Comparison of ENCODE assay signal across 8 mouse cellular contexts in the genomic region with DNA sequence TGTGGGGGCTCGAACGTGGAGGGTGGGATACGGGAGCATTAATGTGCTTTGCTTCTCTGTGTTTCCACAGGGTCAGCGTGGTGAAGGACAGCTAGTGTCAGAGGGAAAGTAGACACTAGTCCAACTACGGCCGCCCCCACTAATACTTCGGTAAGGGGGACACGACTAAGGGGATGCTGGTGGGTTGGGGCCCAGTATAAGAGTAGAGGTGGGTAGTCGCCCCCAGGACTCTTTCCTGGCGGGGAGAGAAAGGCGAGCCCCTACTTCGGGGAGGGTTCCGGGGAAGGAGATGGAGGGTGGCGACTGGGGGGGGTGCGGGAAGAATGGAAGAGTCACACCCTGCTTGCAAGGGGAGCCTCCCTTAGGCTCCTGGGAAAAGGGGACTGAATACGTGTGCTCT. TPM values are rescaled to one million over a fixed set of nuclear protein-coding genes. Genes with fewer than 3 reads are reported as not detected.
DNase-seq lines count a peak whose midpoint lies in the region; ATAC-seq and TF ChIP-seq lines count a peak whose summit lies in the region.

No protein-coding gene starts in this region.

- DNase-seq in cerebellum, adult 2 months = peak; percentile 10 to 16
- DNase-seq in right cerebral cortex, postnatal 25 days = no peak

- ATAC-seq in cerebellum, adult (ENCODE audit: insufficient number of reproducible peaks, low FRiP score, low TSS enrichment) = no peak
- ATAC-seq in forebrain, embryonic 16.5 days = peak; percentile 2; the same call in 1 of the 2 replicates
- ATAC-seq in kidney, embryonic 14.5 days (ENCODE audit: low FRiP score, low TSS enrichment) = no peak
- 0 out of 2 replicates have a peak, but pooled peaks have one; percentile 0 for ATAC-seq in midbrain, embryonic 13.5 days
- ATAC-seq in megakaryocyte progenitor cell, adult 5-6 weeks (replicated peaks; ENCODE audit: poor library complexity) = no peak

- no peaks in the 10 kb centered on the region for H3K9me3 ChIP-seq in E14TG2a.4 (ENCODE audit: low read length)
- no peaks in the 10 kb centered on the region for H3K9me3 ChIP-seq in forebrain, embryonic 16.5 days (ENCODE audit: control insufficient read depth, low read length)
- no peaks in the 10 kb centered on the region for H3K9me3 ChIP-seq in kidney, embryonic 14.5 days (ENCODE audit: control insufficient read depth, low read length)
- no peaks in the 10 kb centered on the region for H3K9me3 ChIP-seq in midbrain, embryonic 13.5 days

- TF ChIP-seq CTCF in cerebellum, adult 2 months (IDR thresholded peaks at IDR 0.05; ENCODE audit: borderline replicate concordance, insufficient read depth, low read depth, low read length) = no peak
- TF ChIP-seq CTCF in E14TG2a.4 (conservative IDR thresholded peaks at IDR 0.05; ENCODE audit: low read length) = no peak

- H3K27me3 ChIP-seq in cerebellum, adult 2 months (ENCODE audit: control insufficient read depth, insufficient read depth, low read length) = no peaks in the 10 kb centered on the region
- H3K27me3 ChIP-seq in E14TG2a.4 (ENCODE audit: insufficient read depth, low read length) = peaks cover 68% of the 10 kb centered on the region
- H3K27me3 ChIP-seq in forebrain, embryonic 16.5 days (replicated peaks; ENCODE audit: control insufficient read depth, insufficient read depth, low read length) = no peaks in the 10 kb centered on the region
- H3K27me3 ChIP-seq in kidney, embryonic 14.5 days (ENCODE audit: control insufficient read depth, insufficient read depth, low read length) = no peaks in the 10 kb centered on the region
- H3K27me3 ChIP-seq in midbrain, embryonic 13.5 days = no peaks in the 10 kb centered on the region

- peak overlapping the region; percentile 63 for H3K4me2 ChIP-seq in forebrain, embryonic 16.5 days (ENCODE audit: low read length)
- peak overlapping the region; percentile 58 for H3K4me2 ChIP-seq in kidney, embryonic 14.5 days (replicated peaks; ENCODE audit: low read depth, low read length)
- peak overlapping the region; percentile 70 for H3K4me2 ChIP-seq in midbrain, embryonic 13.5 days (replicated peaks)

- 15% methylated on average over 15 of the region's 16 CpGs for WGBS in cerebellum, adult 2 months
- WGBS in forebrain, embryonic 16.5 days = 20% methylated on average over 16 of the region's 16 CpGs
- 23% methylated on average over 16 of the region's 16 CpGs for WGBS in kidney, embryonic 14.5 days
- WGBS in midbrain, embryonic 13.5 days = 17% methylated on average over 14 of the region's 16 CpGs

- H3K9ac ChIP-seq in forebrain, embryonic 16.5 days (replicated peaks; ENCODE audit: low read depth, low read length) = peak overlapping the region; percentile 50
- peak overlapping the region; percentile 58; the same call in 1 of the 2 replicates for H3K9ac ChIP-seq in kidney, embryonic 14.5 days (ENCODE audit: low read depth, low read length)
- peak overlapping the region; percentile 36; the same call in 1 of the 2 replicates for H3K9ac ChIP-seq in midbrain, embryonic 13.5 days (replicated peaks)

- H3K27ac ChIP-seq in cerebellum, adult 2 months (ENCODE audit: insufficient read depth, low read length) = no peak overlapping the region
- no peak overlapping the region for H3K27ac ChIP-seq in forebrain, embryonic 16.5 days (ENCODE audit: low read length)
- peak overlapping the region; percentile 30; the same call in 1 of the 2 replicates for H3K27ac ChIP-seq in kidney, embryonic 14.5 days (ENCODE audit: low read depth, low read length)
- H3K27ac ChIP-seq in midbrain, embryonic 13.5 days = no peak overlapping the region

- peaks cover 2% of the 10 kb centered on the region; the same call in 1 of the 2 replicates for H3K4me1 ChIP-seq in cerebellum, adult 2 months (ENCODE audit: control insufficient read depth, insufficient read depth, low read length)
- peaks cover 25% of the 10 kb centered on the region for H3K4me1 ChIP-seq in E14TG2a.4 (replicated peaks; ENCODE audit: low read depth, low read length)
- peaks cover 12% of the 10 kb centered on the region for H3K4me1 ChIP-seq in forebrain, embryonic 16.5 days (replicated peaks; ENCODE audit: control insufficient read depth, insufficient read depth, low read length)
- no peaks in the 10 kb centered on the region for H3K4me1 ChIP-seq in kidney, embryonic 14.5 days (ENCODE audit: control insufficient read depth, insufficient read depth, low read length)
- H3K4me1 ChIP-seq in midbrain, embryonic 13.5 days (replicated peaks) = peaks cover 15% of the 10 kb centered on the region

- H3K36me3 ChIP-seq in E14TG2a.4 (ENCODE audit: insufficient read depth, low read length) = no peaks in the 10 kb centered on the region
- no peaks in the 10 kb centered on the region for H3K36me3 ChIP-seq in forebrain, embryonic 16.5 days (ENCODE audit: control insufficient read depth, insufficient read depth)
- H3K36me3 ChIP-seq in kidney, embryonic 14.5 days (ENCODE audit: control insufficient read depth, insufficient read depth, low read length) = no peaks in the 10 kb centered on the region
- H3K36me3 ChIP-seq in midbrain, embryonic 13.5 days = no peaks in the 10 kb centered on the region

- TF ChIP-seq POLR2A in cerebellum, adult 2 months (IDR thresholded peaks at IDR 0.05; ENCODE audit: borderline replicate concordance, insufficient read depth, low read length) = no peak

- peak overlapping the region; percentile 66 for H3K4me3 ChIP-seq in cerebellum, adult 2 months (replicated peaks; ENCODE audit: insufficient read depth, low read depth, low read length)
- peak overlapping the region; percentile 79 for H3K4me3 ChIP-seq in E14TG2a.4 (replicated peaks; ENCODE audit: low read length)
- peak overlapping the region; percentile 68 for H3K4me3 ChIP-seq in forebrain, embryonic 16.5 days (replicated peaks; ENCODE audit: low read length)
- H3K4me3 ChIP-seq in kidney, embryonic 14.5 days (ENCODE audit: low read length) = peak overlapping the region; percentile 52
- peak overlapping the region; percentile 61 for H3K4me3 ChIP-seq in midbrain, embryonic 13.5 days (replicated peaks)

RNA-seq across cellular contexts. Expression of a gene that starts 1.6 kb away (rescaled TPM):
- 6.7 and 7.7 TPM in 2 replicates for polyA plus RNA-seq in cerebellum, adult 2 months (2012; rRNA removed)
- 8.4 and 8.5 TPM in 2 replicates for polyA plus RNA-seq in forebrain, embryonic 16.5 days (2015; fragmentation: Nextera tagmentation; extraction: Ambion mirVana)
- polyA plus RNA-seq in kidney, embryonic 14.5 days (2014; fragmentation: Nextera tagmentation; extraction: Ambion mirVana) = 6.1 and 10.1 TPM in 2 replicates
- polyA plus RNA-seq in midbrain, embryonic 13.5 days (2015; fragmentation: Nextera tagmentation; extraction: Ambion mirVana) = 6.6 TPM in 2 replicates
- total RNA-seq in megakaryocyte progenitor cell, adult 5-6 weeks (2015) = 10.0 and 10.3 TPM in 2 replicates
- 4.3 and 6.9 TPM in 2 replicates for total RNA-seq in megakaryocyte progenitor cell, adult 5-6 weeks (2017)

Comparison
In these comparisons a context has a peak if more than half of its experiments do, and no peak if none do; other contexts are left out.
1. ATAC-seq: peak in forebrain, embryonic 16.5 days (single experiment) and midbrain, embryonic 13.5 days (single experiment); none in cerebellum, adult (single experiment), kidney, embryonic 14.5 days (single experiment) and megakaryocyte progenitor cell, adult 5-6 weeks (single experiment).
2. Peak in every context shown above with its lines, with median percentiles within 50 percentile points of each other: H3K4me3 ChIP-seq, H3K4me2 ChIP-seq and H3K9ac ChIP-seq.